7 mouse cellular contexts compared by ENCODE assay signal in the genomic region with DNA sequence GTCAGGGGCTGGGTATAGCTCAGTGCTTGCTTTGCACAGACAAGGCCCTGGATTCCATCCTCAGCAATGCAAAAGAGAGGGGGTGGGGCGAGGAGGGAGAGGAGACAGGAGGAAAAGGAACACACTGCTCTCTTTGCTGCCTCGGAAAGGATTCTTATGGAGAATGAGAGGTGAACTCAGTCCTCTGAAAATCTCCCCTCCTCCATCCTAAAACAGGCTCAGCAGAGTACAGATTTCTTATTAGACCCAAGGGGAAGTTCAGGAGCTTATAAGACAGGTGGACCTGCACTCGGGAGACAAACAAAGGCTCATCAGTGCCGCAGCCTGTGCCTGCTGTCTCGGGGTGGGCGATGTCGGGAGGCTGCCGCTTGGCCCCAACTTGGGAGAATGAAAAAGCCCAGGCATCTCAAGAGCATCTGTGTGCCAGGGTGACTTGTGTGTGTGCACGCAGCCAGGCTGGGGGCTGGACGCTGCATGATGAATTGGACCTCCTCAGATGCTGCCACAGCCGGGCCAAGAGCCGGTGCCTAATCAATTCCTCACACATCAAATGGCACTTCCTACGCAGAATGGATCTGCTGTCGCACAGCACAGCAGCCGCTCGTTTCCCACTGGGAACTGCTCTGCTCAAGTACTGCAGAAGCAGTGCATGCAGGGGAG. TPM values are rescaled to one million over a fixed set of nuclear protein-coding genes. Genes with fewer than 3 reads are reported as not detected.
DNase-seq lines count a peak whose midpoint lies in the region; ATAC-seq lines count a peak whose summit lies in the region.

No protein-coding gene starts in this region.

- H3K4me3 ChIP-seq in hindbrain, embryonic 10.5 days = peak overlapping the region; percentile 43

- DNase-seq in R1 (ENCODE audit: low read depth, low spot score) = peak; percentile 47
- peak; percentile 68 to 73 for DNase-seq in cerebellum, postnatal 10 days
- peak; percentile 51 for DNase-seq in hindbrain, embryonic 10.5 days (ENCODE audit: low spot score)
- DNase-seq in left cerebral cortex, postnatal 36 days (ENCODE audit: low spot score in 2 of 2) = peak; percentile 73 to 81
- peak; percentile 85 to 90 for DNase-seq in right cerebral cortex, postnatal 10 days (ENCODE audit: low spot score in 2 of 2)
- DNase-seq in gastrocnemius, postnatal 25 days = no peak

- peak overlapping the region; percentile 85 for H3K27ac ChIP-seq in hindbrain, embryonic 10.5 days

- peaks cover 25% of the 10 kb centered on the region for H3K4me1 ChIP-seq in hindbrain, embryonic 10.5 days (replicated peaks)

- H3K27me3 ChIP-seq in hindbrain, embryonic 10.5 days (ENCODE audit: insufficient read depth, poor library complexity, severe bottlenecking) = peaks cover 5% of the 10 kb centered on the region; the same call in 1 of the 2 replicates

- 5% methylated on average over 16 of the region's 16 CpGs for WGBS in hindbrain, embryonic 10.5 days

- intact Hi-C loops in left cerebral cortex, postnatal 36 days (cut with DNase I) = no loop called here

- H3K36me3 ChIP-seq in hindbrain, embryonic 10.5 days = no peaks in the 10 kb centered on the region

- H3K9me3 ChIP-seq in hindbrain, embryonic 10.5 days = no peaks in the 10 kb centered on the region

- ATAC-seq in activated CD4-positive, CD25-positive, alpha-beta regulatory T cell, adult 4 months = no peak

RNA-seq across cellular contexts. Expression of a gene that starts 31.8 kb away (rescaled TPM):
- 2.8 and 6.0 TPM in 2 replicates for polyA plus RNA-seq in hindbrain, embryonic 10.5 days (2016; fragmentation: Nextera tagmentation; extraction: Ambion mirVana)
- 10 to 100 TPM in 1 of 2 experiments, 1 to 10 TPM in 1; 9.6 to 12.3 TPM for total RNA-seq in left cerebral cortex, postnatal 36 days (2021)
- under 1 TPM; 0.59 to 0.86 TPM for total RNA-seq in gastrocnemius, postnatal 25 days (2021)
- polyA plus RNA-seq in activated CD4-positive, CD25-positive, alpha-beta regulatory T cell, adult 4 months (2017; shearing (Covaris generic)) = under 1 TPM; 0.22 to 0.34 TPM

RNA-seq across cellular contexts. Expression of a gene that starts 32.1 kb away (rescaled TPM):
- polyA plus RNA-seq in hindbrain, embryonic 10.5 days (2016; fragmentation: Nextera tagmentation; extraction: Ambion mirVana) = 26.6 and 30.0 TPM in 2 replicates
- 10 to 100 TPM; 52.1 to 54.8 TPM for total RNA-seq in left cerebral cortex, postnatal 36 days (2021)
- 10 to 100 TPM; 45.2 to 50.9 TPM for total RNA-seq in gastrocnemius, postnatal 25 days (2021)
- 10 to 100 TPM; 10.1 to 11.7 TPM for polyA plus RNA-seq in activated CD4-positive, CD25-positive, alpha-beta regulatory T cell, adult 4 months (2017; shearing (Covaris generic))

RNA-seq across cellular contexts. Expression of a gene that starts 32.2 kb away (rescaled TPM):
- polyA plus RNA-seq in hindbrain, embryonic 10.5 days (2016; fragmentation: Nextera tagmentation; extraction: Ambion mirVana) = 21.6 and 30.7 TPM in 2 replicates
- 100 to 1,000 TPM; 216 to 221 TPM for total RNA-seq in left cerebral cortex, postnatal 36 days (2021)
- total RNA-seq in gastrocnemius, postnatal 25 days (2021) = 10 to 100 TPM; 45.8 to 54.3 TPM
- 10 to 100 TPM; 15.2 to 20.8 TPM for polyA plus RNA-seq in activated CD4-positive, CD25-positive, alpha-beta regulatory T cell, adult 4 months (2017; shearing (Covaris generic))

RNA-seq across cellular contexts. Expression of a gene that starts 33.4 kb away (rescaled TPM):
- polyA plus RNA-seq in hindbrain, embryonic 10.5 days (2016; fragmentation: Nextera tagmentation; extraction: Ambion mirVana) = 43.0 and 51.9 TPM in 2 replicates
- total RNA-seq in left cerebral cortex, postnatal 36 days (2021) = 10 to 100 TPM; 29.9 to 31.5 TPM
- total RNA-seq in gastrocnemius, postnatal 25 days (2021) = 10 to 100 TPM; 27.0 to 31.1 TPM
- 10 to 100 TPM; 35.3 to 36.3 TPM for polyA plus RNA-seq in activated CD4-positive, CD25-positive, alpha-beta regulatory T cell, adult 4 months (2017; shearing (Covaris generic))

Comparison
In these comparisons a context has a peak if more than half of its experiments do, and no peak if none do; other contexts are left out.
1. RNA of a gene that starts 31.8 kb away (total RNA-seq): 9.6 to 12.3 TPM in left cerebral cortex, postnatal 36 days; 0.59 to 0.86 TPM in gastrocnemius, postnatal 25 days; every median in the first group is over 4 times any median in the second.